Mouse (Mus musculus): ENCODE measurements around the gene Hist2h2be. TPM values are rescaled to one million over a fixed set of nuclear protein-coding genes. Genes with fewer than 3 reads are reported as not detected.

Gene Hist2h2be
- total and polyA plus RNA-seq, 3 experiments = 1.8 to 3.2 TPM; not detected in 1

- H3K9ac ChIP-seq (ENCODE audit: control insufficient read depth, low read depth, low read length, poor library complexity, severe bottlenecking) = no peak overlapping the region
- H3K79me2 ChIP-seq (ENCODE audit: control insufficient read depth, insufficient read depth, low read length, poor library complexity) = peaks cover 12% of the 10 kb centered on the region
- no peak overlapping the region for H3K27ac ChIP-seq (ENCODE audit: control insufficient read depth, low read depth, low read length)
- TF ChIP-seq MYC (IDR thresholded peaks at IDR 0.05; ENCODE audit: low read depth, low read length) = no peak
- H3K9me3 ChIP-seq (replicated peaks; ENCODE audit: insufficient read depth, low read length) = no peaks in the 10 kb centered on the region
- H3K27me3 ChIP-seq (ENCODE audit: control insufficient read depth in 1 of 2, insufficient read depth in 2 of 2, low read length in 2 of 2) = no peaks in the 10 kb centered on the region
- no peak overlapping the region for H3K4me3 ChIP-seq (ENCODE audit: control insufficient read depth in 1 of 2, insufficient read depth in 1 of 2, low read depth in 2 of 2, low read length in 2 of 2)
- peaks cover 2 to 12% of the 10 kb centered on the region in 2 experiments for H3K4me1 ChIP-seq (ENCODE audit: control insufficient read depth in 1 of 2, insufficient read depth in 2 of 2, low read length in 2 of 2)
- H3K36me3 ChIP-seq (ENCODE audit: control insufficient read depth in 1 of 2, insufficient read depth in 2 of 2, low read length in 2 of 2) = peaks cover 17 to 22% of the 10 kb centered on the region in 2 experiments
- DNase-seq (ENCODE audit: low read depth, low spot score) = peak; percentile 36
Measured at GRCm38 (mm10) chr3:96179531-96179930, 41.4 kb upstream of the Hist2h2be start.

GRCm38 (mm10) chr3:96180727-96181477 lies 40.0 kb upstream of the Hist2h2be start, which contains the start of gene Sv2a:
Sv2a (plus strand) TSS chr3:96181151.
- TF ChIP-seq TBP (IDR thresholded peaks at IDR 0.05; ENCODE audit: low read depth, low read length) = no peak
- 0 out of 6 replicates have a peak, but pooled peaks of 1 of the 3 experiments have one; percentile 1 for TF ChIP-seq CTCF (IDR thresholded peaks at IDR 0.05 in 2 of 3, conservative IDR thresholded peaks at IDR 0.05 in 1 of 3; ENCODE audit: control insufficient read depth in 1 of 3, insufficient read depth in 1 of 3, low read depth in 2 of 3, low read length in 3 of 3, poor library complexity in 1 of 3, severe bottlenecking in 1 of 3)
- TF ChIP-seq POLR2A (IDR thresholded peaks at IDR 0.05; ENCODE audit: control insufficient read depth in 1 of 2, insufficient read depth in 1 of 2, low read depth in 1 of 2, low read length in 2 of 2, poor library complexity in 1 of 2) = no peak; a peak in 1 of 4 replicates
- TF ChIP-seq UBTF (IDR thresholded peaks at IDR 0.05; ENCODE audit: borderline replicate concordance, insufficient read depth, low read depth, low read length) = no peak
- 0 out of 2 replicates have a peak, but pooled peaks have one; percentile 4 for TF ChIP-seq BHLHE40 (IDR thresholded peaks at IDR 0.05; ENCODE audit: borderline replicate concordance, low read depth, low read length)
- TF ChIP-seq MAX (IDR thresholded peaks at IDR 0.05; ENCODE audit: low read length) = no peak
- 0 out of 2 replicates have a peak, but pooled peaks have one; percentile 8 for TF ChIP-seq NRF1 (IDR thresholded peaks at IDR 0.05; ENCODE audit: insufficient read depth, low read depth, low read length, poor library complexity, severe bottlenecking)
- no peak for TF ChIP-seq CHD2 (IDR thresholded peaks at IDR 0.05; ENCODE audit: low read length)
- TF ChIP-seq NELFE (IDR thresholded peaks at IDR 0.05; ENCODE audit: low read depth, low read length) = 0 out of 2 replicates have a peak, but pooled peaks have one; percentile 20
- TF ChIP-seq SIN3A (IDR thresholded peaks at IDR 0.05; ENCODE audit: low read length) = 0 out of 2 replicates have a peak, but pooled peaks have one; percentile 30
- TF ChIP-seq MAZ (IDR thresholded peaks at IDR 0.05; ENCODE audit: low read depth, low read length) = peak; percentile 75; the same call in 1 of the 2 replicates
- H3K36me3 ChIP-seq (ENCODE audit: control insufficient read depth in 1 of 2, insufficient read depth in 2 of 2, low read length in 2 of 2) = peaks cover 6 to 11% of the 10 kb centered on the region in 2 experiments
- no peaks in the 10 kb centered on the region for H3K9me3 ChIP-seq (replicated peaks; ENCODE audit: insufficient read depth, low read length)
- peaks cover 3% of the 10 kb centered on the region; the same call in 1 of the 2 replicates for H3K79me2 ChIP-seq (ENCODE audit: control insufficient read depth, insufficient read depth, low read length, poor library complexity)
- H3K4me1 ChIP-seq (ENCODE audit: control insufficient read depth in 1 of 2, insufficient read depth in 2 of 2, low read length in 2 of 2) = peaks cover 2 to 4% of the 10 kb centered on the region in 2 experiments
- H3K27ac ChIP-seq (ENCODE audit: control insufficient read depth, low read depth, low read length) = no peak within 1 kb of the TSS
- peak within 1 kb of the TSS; percentile 68 to 75 for H3K4me3 ChIP-seq (ENCODE audit: control insufficient read depth in 1 of 2, insufficient read depth in 1 of 2, low read depth in 2 of 2, low read length in 2 of 2)
- DNase-seq (ENCODE audit: low read depth, low spot score) = peak; percentile 76
- peak within 1 kb of the TSS; percentile 66 for H3K9ac ChIP-seq (ENCODE audit: control insufficient read depth, low read depth, low read length, poor library complexity, severe bottlenecking)
- no peaks in the 10 kb centered on the region for H3K27me3 ChIP-seq (ENCODE audit: control insufficient read depth in 1 of 2, insufficient read depth in 2 of 2, low read length in 2 of 2)

Data from MEL (cell line).